Mouse (Mus musculus) small intestine, adult 2 months (tissue): ENCODE results near the gene Rack1.

Experiments
- CTCF ChIP-seq: fragments of 200-500 bp; IDR thresholded peaks from 2 replicates; pipeline ENCODE4 v1.5.1; 2012; ENCODE audit warnings: low read depth, mild to moderate bottlenecking, control low read depth, inconsistent platforms, low read length, moderate library complexity, mixed read lengths; ENCODE audit not compliant: insufficient replicate concordance, insufficient read length; ENCODE audit errors: extremely low read depth
- POLR2A ChIP-seq: fragments of 200-500 bp; IDR thresholded peaks from 2 replicates; pipeline ENCODE4 v1.6.1; 2012; ENCODE audit warnings: low read depth, mild to moderate bottlenecking, control low read depth, inconsistent platforms, low read length, moderate library complexity

- TF ChIP-seq CTCF (no peak), POLR2A (no peak)
Observed at GRCm38 (mm10) chr11:48790946-48791345, 9.2 kb upstream of the Rack1 start.
